Mouse (Mus musculus) olfactory bulb, adult 2 months (tissue): ENCODE results near the gene Dvl2. TPM values are rescaled to one million over a fixed set of nuclear protein-coding genes. Genes with fewer than 3 reads are reported as not detected.

ENCODE experiments used
- H3K27ac ChIP-seq: fragments of 200-500 bp; 2 replicates; pipeline ENCODE4 v1.5.1; 2012; ENCODE audit warnings: low read depth, low read length; ENCODE audit not compliant: insufficient read depth
- H3K4me1 ChIP-seq: fragments of 200-500 bp; 2 replicates; pipeline ENCODE4 v1.6.1; 2012; ENCODE audit warnings: low read length; ENCODE audit not compliant: control insufficient read depth, insufficient read depth
- H3K4me3 ChIP-seq: fragments of 200-500 bp; 2 replicates; pipeline ENCODE4 v1.5.1; 2012; ENCODE audit warnings: mild to moderate bottlenecking, low read depth, low read length, moderate library complexity; ENCODE audit not compliant: insufficient read depth
- CTCF ChIP-seq: fragments of 200-500 bp; IDR thresholded peaks from 2 replicates; pipeline ENCODE4 v1.5.1; 2012; ENCODE audit warnings: low read depth, mild to moderate bottlenecking, low read length, moderate library complexity; ENCODE audit not compliant: insufficient read depth
- POLR2A ChIP-seq: fragments of 200-500 bp; IDR thresholded peaks from 2 replicates; pipeline ENCODE4 v1.6.1; 2012; ENCODE audit warnings: mild to moderate bottlenecking, low read depth, low read length, moderate library complexity; ENCODE audit not compliant: insufficient read depth
- WGBS: fragments of 180-500 bp; shearing (Covaris S2); methylation state at CpG from one replicate; pipeline ENCODE4 v1.1.7; 2018; 5-methylcytosine and 5-hydroxymethylcytosine counted together
- polyA plus RNA-seq: library from polyadenylated mRNA; stranded (reverse); fragments of >200 nt; gene quantifications from 2 replicates; pipeline ENCODE4 v1.2.4, GENCODE M21; 2012; ENCODE audit warnings: low replicate concordance; ENCODE audit not compliant: missing spikeins, insufficient read depth, insufficient read length

Dvl2 gene
- polyA plus RNA-seq, 1 experiment = not detected

DNA sequence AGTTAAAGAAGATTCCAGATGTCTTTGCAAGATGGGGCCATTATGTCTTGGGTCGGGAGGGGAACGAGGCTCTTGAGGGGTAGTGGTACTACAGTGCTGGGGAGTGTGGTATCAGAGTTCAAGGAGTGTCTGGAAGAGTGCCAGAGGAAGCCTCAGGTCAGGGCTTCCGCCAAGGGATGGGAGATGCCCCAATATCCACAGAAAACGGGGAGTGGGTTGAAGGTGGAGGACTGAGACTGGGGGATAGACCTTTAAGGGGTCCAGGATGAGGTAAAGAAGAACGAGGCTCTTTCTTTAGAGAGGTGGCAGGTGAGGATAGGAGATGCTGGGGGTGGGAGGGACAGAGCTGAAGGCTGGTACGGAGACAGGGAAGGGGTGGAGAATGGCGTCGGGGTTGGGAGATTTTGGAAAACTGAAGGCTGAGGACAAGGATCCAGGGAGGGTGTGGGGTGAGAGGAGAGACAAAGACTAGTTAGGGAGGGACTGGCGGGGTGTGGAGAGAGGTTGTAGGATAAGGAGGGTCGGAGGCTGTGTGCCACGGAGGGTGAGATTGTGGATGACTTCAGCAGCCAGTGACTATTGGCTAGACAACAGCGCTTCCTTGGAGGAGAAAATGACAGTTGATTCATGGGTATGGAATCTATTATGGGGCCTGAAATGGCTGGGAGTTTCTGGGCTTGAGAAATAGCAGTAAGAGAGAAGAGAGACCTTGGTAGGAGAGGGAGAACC is 28.2 kb downstream of the Dvl2 start:
- 16% methylated on average over 12 of the region's 12 CpGs for WGBS
- peak overlapping the region; percentile 87 for H3K27ac ChIP-seq
- peak overlapping the region; percentile 44 for H3K4me3 ChIP-seq
- peaks cover 58% of the 10 kb centered on the region for H3K4me1 ChIP-seq
- TF ChIP-seq POLR2A = no peak
- no peak for TF ChIP-seq CTCF

DNA sequence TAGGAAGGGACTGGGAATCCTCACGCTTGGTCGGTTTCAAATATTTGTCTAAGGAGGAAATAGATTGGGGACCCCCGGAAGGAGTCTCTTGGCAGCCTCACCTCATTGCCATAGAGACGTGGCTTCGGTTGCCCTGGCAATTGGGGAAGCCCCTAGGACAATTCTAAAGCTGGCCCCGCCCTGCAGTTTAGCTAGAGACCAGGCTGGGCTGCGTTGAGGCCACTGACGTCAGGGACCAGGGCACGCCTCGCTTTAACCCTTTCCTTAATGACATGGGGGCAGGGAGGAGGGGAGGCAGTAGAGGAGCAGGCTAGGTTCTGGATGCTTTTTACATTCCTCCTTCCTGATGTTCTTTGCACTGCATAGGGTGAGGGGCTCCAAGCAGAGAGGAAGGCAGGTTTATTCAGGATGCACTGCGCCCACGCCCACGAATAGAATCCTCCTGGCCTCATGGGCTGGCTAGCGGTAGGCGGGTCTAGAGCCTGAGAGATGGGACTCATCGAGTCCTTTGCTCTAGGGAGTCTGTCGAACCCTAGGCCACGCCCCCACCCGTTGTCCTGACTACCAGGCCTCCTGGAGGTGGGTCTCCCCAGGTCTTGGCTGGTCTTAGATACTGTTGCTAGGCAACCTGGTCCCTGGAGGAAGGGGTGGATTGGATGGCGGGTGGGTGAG is 28.9 kb downstream of the Dvl2 start:
- 1% methylated on average over 20 of the region's 20 CpGs for WGBS

GRCm38 (mm10) chr11:70029829-70030550 is 29.6 kb downstream of the Dvl2 start:
- peaks cover 49% of the 10 kb centered on the region for H3K4me1 ChIP-seq
- TF ChIP-seq POLR2A (no peak), CTCF (no peak)
- H3K4me3 ChIP-seq = peak overlapping the region; percentile 44
- H3K27ac ChIP-seq = peak overlapping the region; percentile 53; the same call in 1 of the 2 replicates
- WGBS = 23% methylated on average over 11 of the region's 11 CpGs

More for the DNA sequence above, 28.9 kb downstream of the Dvl2 start:
- H3K4me3 ChIP-seq = peak overlapping the region; percentile 44
- H3K4me1 ChIP-seq = peaks cover 54% of the 10 kb centered on the region
- peak overlapping the region; percentile 87 for H3K27ac ChIP-seq
- TF ChIP-seq CTCF = no peak
- no peak for TF ChIP-seq POLR2A

DNA sequence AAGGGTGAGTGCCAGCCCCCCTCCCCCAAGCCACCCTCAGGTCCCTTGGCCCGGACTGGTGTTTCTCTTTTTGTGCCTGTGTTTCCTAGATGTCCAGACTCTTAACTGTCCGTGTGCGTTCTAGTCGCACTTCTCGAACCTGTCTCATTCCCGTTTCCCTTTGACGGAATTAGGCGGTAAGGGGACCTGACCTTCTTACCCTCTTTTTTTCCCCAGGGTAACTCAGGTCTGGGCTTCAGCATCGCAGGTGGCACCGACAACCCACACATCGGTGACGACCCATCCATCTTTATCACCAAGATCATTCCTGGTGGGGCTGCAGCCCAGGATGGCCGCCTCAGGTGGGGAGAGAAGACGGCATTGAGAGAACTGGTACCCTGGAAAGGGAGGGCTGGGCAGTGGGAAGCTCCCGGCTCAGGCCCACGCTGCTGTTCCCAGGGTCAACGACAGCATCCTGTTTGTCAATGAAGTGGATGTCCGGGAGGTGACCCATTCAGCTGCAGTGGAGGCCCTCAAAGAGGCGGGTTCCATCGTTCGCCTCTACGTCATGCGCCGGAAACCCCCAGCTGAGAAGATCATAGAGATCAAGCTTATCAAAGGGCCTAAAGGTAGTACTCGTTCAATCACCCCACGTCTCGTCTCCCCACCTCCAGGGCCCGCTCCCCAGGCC is 30.4 kb downstream of the Dvl2 start:
- TF ChIP-seq CTCF (no peak), POLR2A (no peak)
- Histone ChIP-seq H3K4me3 (no peak overlapping the region), H3K4me1 (peaks cover 46% of the 10 kb centered on the region), H3K27ac (no peak overlapping the region)
- 90% methylated on average over 28 of the region's 28 CpGs for WGBS

DNA sequence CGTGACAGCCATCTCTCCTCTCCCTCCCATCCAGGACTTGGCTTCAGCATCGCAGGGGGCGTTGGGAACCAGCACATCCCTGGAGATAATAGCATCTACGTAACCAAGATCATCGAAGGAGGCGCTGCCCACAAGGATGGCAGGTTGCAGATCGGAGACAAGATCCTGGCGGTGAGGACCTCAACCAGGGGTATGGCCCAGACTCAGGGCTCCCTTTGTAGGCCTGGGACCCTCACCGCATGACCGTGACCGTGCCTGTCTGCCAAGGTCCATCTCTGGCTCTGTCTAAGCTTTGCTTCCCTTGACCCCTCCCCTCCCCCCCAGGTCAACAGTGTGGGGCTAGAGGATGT is 30.9 kb downstream of the Dvl2 start:
- no peak overlapping the region for H3K27ac ChIP-seq
- H3K4me1 ChIP-seq = peaks cover 41% of the 10 kb centered on the region
- no peak overlapping the region for H3K4me3 ChIP-seq
- TF ChIP-seq CTCF (no peak), POLR2A (no peak)
- WGBS = 95% methylated on average over 11 of the region's 11 CpGs

DNA sequence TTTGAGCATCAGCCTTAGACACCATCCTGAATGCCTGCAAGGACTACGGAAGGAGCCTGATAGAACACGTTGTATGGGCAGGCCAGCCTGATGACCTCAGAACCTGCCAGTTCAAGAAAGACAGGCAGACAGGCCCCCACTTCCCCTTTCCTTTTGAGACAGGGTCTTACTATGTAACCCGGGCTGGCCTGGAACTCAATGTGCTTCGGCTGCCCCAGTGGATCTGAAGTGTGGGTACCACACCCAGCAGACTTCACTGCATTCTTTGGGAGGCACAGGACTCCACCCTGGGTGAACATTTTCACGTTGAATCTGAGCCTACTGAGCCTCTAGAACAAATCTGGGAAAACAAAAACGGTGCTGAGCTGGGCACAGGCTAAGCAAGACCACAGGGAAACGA is 37.8 kb downstream of the Dvl2 start:
- WGBS = 57% methylated on average over 7 of the region's 7 CpGs
- no peak overlapping the region for H3K4me3 ChIP-seq
- TF ChIP-seq POLR2A (no peak), CTCF (no peak)
- H3K4me1 ChIP-seq = no peaks in the 10 kb centered on the region
- H3K27ac ChIP-seq = no peak overlapping the region

GRCm38 (mm10) chr11:70039631-70040030 is 39.2 kb downstream of the Dvl2 start:
- H3K4me1 ChIP-seq = no peaks in the 10 kb centered on the region
- H3K27ac ChIP-seq = no peak overlapping the region
- TF ChIP-seq CTCF (no peak), POLR2A (no peak)
- WGBS = 92% methylated on average over 10 of the region's 10 CpGs
- no peak overlapping the region for H3K4me3 ChIP-seq

DNA sequence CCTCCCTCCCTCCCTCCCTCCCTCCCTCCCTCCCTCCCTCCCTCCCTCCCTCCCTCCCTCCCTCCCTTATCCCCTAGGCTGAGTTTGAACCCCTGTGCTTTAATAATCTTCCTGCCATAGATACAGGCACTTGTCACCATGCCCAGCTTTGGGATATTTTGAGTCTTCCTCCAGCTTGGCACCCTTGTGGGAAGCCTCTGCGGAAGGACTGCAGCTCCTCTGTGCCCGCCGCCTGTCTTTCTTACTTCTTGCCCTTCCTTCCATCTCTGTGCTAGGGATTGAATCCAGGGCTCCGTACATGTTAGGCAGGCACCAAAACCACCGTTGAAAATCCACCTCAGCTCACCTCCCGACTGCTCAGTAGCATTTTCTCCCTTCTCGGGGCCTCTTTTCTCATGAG is 39.8 kb downstream of the Dvl2 start:
- 86% methylated on average over 7 of the region's 7 CpGs for WGBS
- Histone ChIP-seq H3K4me1 (no peaks in the 10 kb centered on the region), H3K4me3 (no peak overlapping the region), H3K27ac (no peak overlapping the region)
- TF ChIP-seq CTCF (no peak), POLR2A (no peak)
